Mouse (Mus musculus) hindlimb bud, embryonic 11.5 days (tissue): ENCODE measurements around the gene Nsd1.

Experiments
- DNase-seq: peaks from one replicate; pipeline ENCODE4 v3.0.0-alpha.2; 2012; ENCODE audit warnings: low read depth, low spot score; ENCODE audit errors: extremely low spot score

Nsd1 gene

GRCm38 (mm10) chr13:55328641-55329040 lies 119.1 kb downstream of the Nsd1 start:
- no peak for DNase-seq

GRCm38 (mm10) chr13:55329109-55329682 lies 119.6 kb downstream of the Nsd1 start:
- DNase-seq, result no peak

- peak; percentile 83 for DNase-seq
Measured at GRCm38 (mm10) chr13:55329683-55330566, 120.3 kb downstream of the Nsd1 start, which contains the start of gene Mxd3. TSS of gene Mxd3 (minus strand) at chr13:55329823.

- DNase-seq, result no peak
Measured at GRCm38 (mm10) chr13:55330567-55331400, 121.2 kb downstream of the Nsd1 start.

GRCm38 (mm10) chr13:55332331-55332730 lies 122.7 kb downstream of the Nsd1 start:
- no peak for DNase-seq

GRCm38 (mm10) chr13:55335701-55336100 lies 126.1 kb downstream of the Nsd1 start:
- DNase-seq, result no peak

- DNase-seq, result no peak
Measured at GRCm38 (mm10) chr13:55337341-55337975, 127.9 kb downstream of the Nsd1 start.

- no peak for DNase-seq
Measured at GRCm38 (mm10) chr13:55338131-55339054, 128.8 kb downstream of the Nsd1 start.

- no peak for DNase-seq
Measured at GRCm38 (mm10) chr13:55339259-55339658, 129.7 kb downstream of the Nsd1 start.

GRCm38 (mm10) chr13:55342469-55342868 lies 132.9 kb downstream of the Nsd1 start:
- DNase-seq, result no peak

- no peak for DNase-seq
Measured at GRCm38 (mm10) chr13:55344286-55344685, 134.7 kb downstream of the Nsd1 start.

- no peak for DNase-seq
Measured at GRCm38 (mm10) chr13:55346745-55347144, 137.2 kb downstream of the Nsd1 start.

GRCm38 (mm10) chr13:55361145-55361544 lies 151.6 kb downstream of the Nsd1 start:
- DNase-seq, result no peak

- no peak for DNase-seq
Measured at GRCm38 (mm10) chr13:55361974-55362452, 152.4 kb downstream of the Nsd1 start.

- peak; percentile 98 for DNase-seq
Measured at GRCm38 (mm10) chr13:55362453-55363060, 153.0 kb downstream of the Nsd1 start, which contains the start of gene Lman2. TSS of gene Lman2 (minus strand) at chr13:55362783.
